Mouse (Mus musculus) forebrain, postnatal 0 days (tissue): ENCODE results near the gene Cap2. TPM values are rescaled to one million over a fixed set of nuclear protein-coding genes. Genes with fewer than 3 reads are reported as not detected.

Experiments
- ATAC-seq: fragments of 200-750 bp; cut with Nextera tagmentation; 2 replicates; pipeline ENCODE4 v1.8.0; 2017; ENCODE audit warnings: mild to moderate bottlenecking, moderate library complexity
- DNase-seq: peaks from one replicate; pipeline ENCODE4 v3.0.0-alpha.2; 2015
- H3K27ac ChIP-seq: fragments of 300-500 bp; sonication (generic); 2 replicates; pipeline ENCODE4 v1.5.1; 2014; ENCODE audit warnings: low read depth, mild to moderate bottlenecking, antibody characterized with exemption, low read length, moderate library complexity, mixed read lengths
- H3K27me3 ChIP-seq: fragments of 300-500 bp; sonication (generic); 2 replicates; pipeline ENCODE4 v1.6.1; 2014; ENCODE audit warnings: mild to moderate bottlenecking, low read length, mixed read lengths; ENCODE audit not compliant: insufficient read depth
- H3K36me3 ChIP-seq: fragments of 300-500 bp; sonication (generic); 2 replicates; pipeline ENCODE4 v1.6.1; 2014; ENCODE audit warnings: mild to moderate bottlenecking, moderate library complexity; ENCODE audit not compliant: insufficient read depth
- H3K4me1 ChIP-seq: fragments of 300-500 bp; sonication (generic); 2 replicates; pipeline ENCODE4 v1.6.1; 2014; ENCODE audit warnings: antibody characterized with exemption; ENCODE audit not compliant: insufficient read depth
- H3K4me2 ChIP-seq: fragments of 300-500 bp; sonication (generic); 2 replicates; pipeline ENCODE4 v1.6.1; 2014; ENCODE audit warnings: low read depth, mild to moderate bottlenecking, moderate library complexity
- H3K4me3 ChIP-seq: fragments of 300-500 bp; sonication (generic); 2 replicates; pipeline ENCODE4 v1.5.1; 2014; ENCODE audit warnings: low read depth, low read length, mixed read lengths
- H3K9ac ChIP-seq: fragments of 300-500 bp; sonication (generic); 2 replicates; pipeline ENCODE4 v1.6.1; 2014; ENCODE audit warnings: mild to moderate bottlenecking
- H3K9me3 ChIP-seq: fragments of 300-500 bp; sonication (generic); 2 replicates; pipeline ENCODE4 v1.6.1; 2016; ENCODE audit warnings: low read length
- CTCF ChIP-seq: sonication (generic); IDR thresholded peaks from 2 replicates; pipeline ENCODE4 v1.5.1; 2016; ENCODE audit warnings: antibody characterized with exemption, control low read depth, low read depth
- WGBS: fragments of 180-500 bp; shearing (Covaris S2); extraction: QIAGEN DNeasy Blood & Tissue Kit; methylation state at CpG from one replicate; pipeline ENCODE4 v1.1.7; 2014; 5-methylcytosine and 5-hydroxymethylcytosine counted together
- polyA plus RNA-seq: library from polyadenylated mRNA; unstranded; fragments of >200 nt; fragmentation: Nextera tagmentation; extraction: Ambion mirVana; gene quantifications from 2 replicates; pipeline ENCODE4 v1.2.1, GENCODE M21; 2015
- total RNA-seq: library from RNA; depleted of rRNA; stranded (reverse); fragments of >200 nt; gene quantifications from 2 replicates; pipeline ENCODE4 v1.2.3, GENCODE M21; 2014

The Cap2 gene
- total and polyA plus RNA-seq, 2 experiments from 2014 or later: 14.6 to 16.5 TPM

- Histone ChIP-seq H3K9me3 (no peaks in the 10 kb centered on the region), H3K4me1 (0 out of 2 replicates have a peak, but pooled peaks cover 2% of the 10 kb centered on the region), H3K36me3 (no peaks in the 10 kb centered on the region), H3K4me3 (no peak overlapping the region), H3K27ac (no peak overlapping the region), H3K27me3 (no peaks in the 10 kb centered on the region), H3K9ac (no peak overlapping the region), H3K4me2 (no peak overlapping the region)
- 69% methylated on average over 9 of the region's 9 CpGs for WGBS
- DNase-seq (no peak), ATAC-seq (no peak)
- no peak for TF ChIP-seq CTCF
Measured at GRCm38 (mm10) chr13:46515120-46515523, 13.5 kb downstream of the Cap2 start.

- H3K4me2 ChIP-seq: no peak overlapping the region
- no peaks in the 10 kb centered on the region for H3K27me3 ChIP-seq
- H3K36me3 ChIP-seq: no peaks in the 10 kb centered on the region
- no peaks in the 10 kb centered on the region for H3K9me3 ChIP-seq
- DNase-seq (no peak), ATAC-seq (no peak)
- TF ChIP-seq CTCF: no peak
- no peak overlapping the region for H3K27ac ChIP-seq
- no peak overlapping the region for H3K9ac ChIP-seq
- 0 out of 2 replicates have a peak, but pooled peaks cover 2% of the 10 kb centered on the region for H3K4me1 ChIP-seq
- 30% methylated on average over 10 of the region's 10 CpGs for WGBS
- H3K4me3 ChIP-seq: no peak overlapping the region
Measured at GRCm38 (mm10) chr13:46515524-46515923, 13.9 kb downstream of the Cap2 start.

- no peak for DNase-seq
Measured at GRCm38 (mm10) chr13:46516183-46516582, 14.5 kb downstream of the Cap2 start.

GRCm38 (mm10) chr13:46517211-46517685, 15.6 kb downstream of the Cap2 start:
- DNase-seq (peak; percentile 51), ATAC-seq (peak; percentile 66)
- no peak overlapping the region for H3K27ac ChIP-seq
- H3K36me3 ChIP-seq: no peaks in the 10 kb centered on the region
- no peaks in the 10 kb centered on the region for H3K9me3 ChIP-seq
- no peaks in the 10 kb centered on the region for H3K27me3 ChIP-seq
- H3K4me3 ChIP-seq: no peak overlapping the region
- H3K9ac ChIP-seq: no peak overlapping the region
- WGBS: 34% methylated on average over 4 of the region's 4 CpGs
- H3K4me1 ChIP-seq: peaks cover 2% of the 10 kb centered on the region; the same call in 1 of the 2 replicates
- no peak overlapping the region for H3K4me2 ChIP-seq
- TF ChIP-seq CTCF: no peak

More at GRCm38 (mm10) chr13:46516183-46516582, 14.5 kb downstream of the Cap2 start:
- TF ChIP-seq CTCF: no peak
- 64% methylated on average over 7 of the region's 7 CpGs for WGBS
- H3K27me3 ChIP-seq: no peaks in the 10 kb centered on the region
- no peak for ATAC-seq
- H3K9ac ChIP-seq: no peak overlapping the region
- 0 out of 2 replicates have a peak, but pooled peaks cover 2% of the 10 kb centered on the region for H3K4me1 ChIP-seq
- no peak overlapping the region for H3K4me3 ChIP-seq
- no peak overlapping the region for H3K4me2 ChIP-seq
- no peaks in the 10 kb centered on the region for H3K9me3 ChIP-seq
- no peak overlapping the region for H3K27ac ChIP-seq
- no peaks in the 10 kb centered on the region for H3K36me3 ChIP-seq

GRCm38 (mm10) chr13:46521482-46521881, 19.8 kb downstream of the Cap2 start:
- no peak for TF ChIP-seq CTCF
- no peak for ATAC-seq
- Histone ChIP-seq H3K27me3 (no peaks in the 10 kb centered on the region), H3K4me1 (no peaks in the 10 kb centered on the region; the same call in 1 of the 2 replicates), H3K4me2 (no peak overlapping the region), H3K27ac (no peak overlapping the region), H3K9ac (no peak overlapping the region), H3K9me3 (no peaks in the 10 kb centered on the region), H3K4me3 (no peak overlapping the region), H3K36me3 (no peaks in the 10 kb centered on the region)
- no peak for DNase-seq
- WGBS: 93% methylated on average over 1 of the region's 1 CpGs

GRCm38 (mm10) chr13:46522798-46523197, 21.1 kb downstream of the Cap2 start:
- 44% methylated on average over 4 of the region's 4 CpGs for WGBS
- TF ChIP-seq CTCF: no peak
- H3K9me3 ChIP-seq: no peaks in the 10 kb centered on the region
- no peaks in the 10 kb centered on the region for H3K36me3 ChIP-seq
- no peak overlapping the region for H3K4me2 ChIP-seq
- H3K27me3 ChIP-seq: no peaks in the 10 kb centered on the region
- no peak overlapping the region for H3K4me3 ChIP-seq
- no peak overlapping the region for H3K27ac ChIP-seq
- H3K9ac ChIP-seq: no peak overlapping the region
- no peaks in the 10 kb centered on the region; the same call in 1 of the 2 replicates for H3K4me1 ChIP-seq
- peak; percentile 82 for ATAC-seq
- no peak for DNase-seq

- H3K9me3 ChIP-seq: no peaks in the 10 kb centered on the region
- WGBS: 51% methylated on average over 5 of the region's 5 CpGs
- no peak overlapping the region for H3K9ac ChIP-seq
- no peak for TF ChIP-seq CTCF
- no peaks in the 10 kb centered on the region; the same call in 1 of the 2 replicates for H3K4me1 ChIP-seq
- no peaks in the 10 kb centered on the region for H3K36me3 ChIP-seq
- no peak overlapping the region for H3K4me2 ChIP-seq
- H3K4me3 ChIP-seq: no peak overlapping the region
- DNase-seq: peak; percentile 60
- H3K27me3 ChIP-seq: no peaks in the 10 kb centered on the region
- no peak overlapping the region for H3K27ac ChIP-seq
- ATAC-seq: peak; percentile 85
Measured at GRCm38 (mm10) chr13:46523235-46523634, 21.6 kb downstream of the Cap2 start.
